Mouse (Mus musculus) cortical plate, adult 2 months (tissue): Measurements from ENCODE around the gene Zfhx3.

Experiments
- CTCF ChIP-seq: fragments of 200-500 bp; IDR thresholded peaks from 2 replicates; pipeline ENCODE4 v1.5.1; 2011; ENCODE audit warnings: mild to moderate bottlenecking, control low read depth, low read length; ENCODE audit not compliant: insufficient read depth; ENCODE audit errors: extremely low read depth
- POLR2A ChIP-seq: fragments of 200-500 bp; IDR thresholded peaks from 2 replicates; pipeline ENCODE4 v1.6.1; 2011; ENCODE audit warnings: mild to moderate bottlenecking, low read length, control low read depth; ENCODE audit not compliant: insufficient read depth; ENCODE audit errors: extremely low read depth

GRCm38 (mm10) chr8:108754556-108754955, 812.1 kb downstream of the Zfhx3 start:
- TF ChIP-seq CTCF (no peak), POLR2A (no peak)
